Mouse (Mus musculus) erythroblast, embryonic 14.5 days (primary cell): ENCODE data around the gene Uggt2. TPM values are rescaled to one million over a fixed set of nuclear protein-coding genes. Genes with fewer than 3 reads are reported as not detected.

Source experiments
- H3K27me3 ChIP-seq: 2 replicates; pipeline ENCODE4 v1.6.1; 2012; ENCODE audit warnings: inconsistent platforms; ENCODE audit not compliant: control insufficient read depth
- H3K36me3 ChIP-seq: 2 replicates; pipeline ENCODE4 v1.6.1; 2012; ENCODE audit warnings: mild to moderate bottlenecking, inconsistent platforms; ENCODE audit not compliant: control insufficient read depth
- H3K4me1 ChIP-seq: 2 replicates; pipeline ENCODE4 v1.6.1; 2012; ENCODE audit warnings: inconsistent platforms; ENCODE audit not compliant: control insufficient read depth
- H3K4me3 ChIP-seq: replicated peaks from 2 replicates; pipeline ENCODE3; 2012; ENCODE audit warnings: moderate library complexity, mild to moderate bottlenecking, inconsistent platforms
- H3K9me3 ChIP-seq: 2 replicates; pipeline ENCODE4 v1.6.1; 2012; ENCODE audit warnings: low read length, inconsistent platforms, mixed read lengths; ENCODE audit not compliant: control insufficient read depth
- GATA1 ChIP-seq: IDR thresholded peaks from 2 replicates; pipeline ENCODE4 v1.6.1; 2012; ENCODE audit warnings: low read length, inconsistent platforms, mixed read lengths
- TAL1 ChIP-seq: IDR thresholded peaks from 3 replicates; pipeline ENCODE4 v1.6.1; 2012; ENCODE audit warnings: low read length, inconsistent platforms, mixed read lengths
- polyA plus RNA-seq: library from polyadenylated mRNA; stranded (reverse); fragments of >175 nt; gene quantifications from 2 replicates; pipeline ENCODE4 v1.2.3, GENCODE M21; 2012

The Uggt2 gene
- polyA plus RNA-seq, 1 experiment = not detected

DNA sequence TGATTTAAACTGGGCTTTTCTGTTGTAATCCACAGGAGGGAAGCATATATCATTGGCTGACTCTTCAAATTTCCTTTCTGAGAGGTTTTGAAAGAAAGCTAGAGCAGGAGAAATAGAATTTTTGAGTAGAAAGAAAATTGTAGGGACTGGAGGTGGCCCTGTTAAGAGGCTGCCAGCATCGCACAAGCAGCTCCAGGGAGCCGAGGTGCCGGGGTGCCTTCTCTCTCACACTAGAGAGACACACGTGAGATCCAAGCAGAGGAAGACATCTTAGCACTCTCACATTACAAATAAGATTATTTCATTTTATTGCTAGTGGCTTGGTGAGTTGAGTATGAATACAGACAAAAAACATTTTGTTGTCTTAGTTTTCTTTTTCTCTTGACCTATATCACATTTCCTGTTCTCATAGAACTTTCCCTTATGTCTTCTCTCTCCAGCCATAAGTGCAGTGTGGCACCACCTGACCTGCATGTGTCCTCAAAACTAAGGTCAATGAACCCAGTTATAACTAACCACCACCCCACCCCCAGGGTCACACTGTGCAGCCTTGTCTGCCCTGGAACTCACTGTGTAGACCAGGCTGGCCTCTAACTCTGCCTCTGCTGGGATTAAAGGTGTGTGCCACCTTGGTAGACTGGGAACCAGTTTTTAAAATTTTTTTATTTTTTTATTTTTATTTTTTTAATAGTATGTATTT, 158.3 kb downstream of the Uggt2 start:
- TF ChIP-seq GATA1 = no peak
- TF ChIP-seq TAL1 = no peak
- Histone ChIP-seq H3K4me3 (no peak overlapping the region), H3K27me3 (peaks cover 6% of the 10 kb centered on the region; the same call in 1 of the 2 replicates), H3K36me3 (peaks cover 14% of the 10 kb centered on the region), H3K9me3 (no peaks in the 10 kb centered on the region), H3K4me1 (peaks cover 36% of the 10 kb centered on the region)

DNA sequence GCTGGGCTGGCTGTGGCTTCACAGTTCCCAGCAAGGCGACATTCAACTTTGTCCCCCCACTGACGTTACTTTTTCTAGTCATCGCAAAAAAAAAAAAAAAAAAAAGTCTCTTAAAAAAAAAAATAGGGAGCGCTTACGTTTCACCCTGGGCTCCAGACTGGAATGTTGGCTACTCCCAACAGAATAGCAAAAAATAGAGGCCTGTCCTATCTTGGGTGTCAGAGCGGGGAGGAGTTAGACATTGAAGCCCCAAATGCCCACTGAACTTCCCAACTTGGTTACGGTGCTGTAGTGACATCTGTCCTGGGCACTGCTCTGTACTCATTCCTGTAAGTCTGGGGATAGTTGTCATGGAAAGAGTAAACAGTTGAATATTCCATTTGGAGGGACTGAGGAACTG, 160.7 kb downstream of the Uggt2 start:
- peaks cover 10% of the 10 kb centered on the region for H3K36me3 ChIP-seq
- H3K9me3 ChIP-seq = no peaks in the 10 kb centered on the region
- peaks cover 42% of the 10 kb centered on the region for H3K4me1 ChIP-seq
- peak overlapping the region; percentile 97 for H3K4me3 ChIP-seq
- H3K27me3 ChIP-seq = peaks cover 11% of the 10 kb centered on the region
- TF ChIP-seq TAL1 (no peak), GATA1 (no peak)

DNA sequence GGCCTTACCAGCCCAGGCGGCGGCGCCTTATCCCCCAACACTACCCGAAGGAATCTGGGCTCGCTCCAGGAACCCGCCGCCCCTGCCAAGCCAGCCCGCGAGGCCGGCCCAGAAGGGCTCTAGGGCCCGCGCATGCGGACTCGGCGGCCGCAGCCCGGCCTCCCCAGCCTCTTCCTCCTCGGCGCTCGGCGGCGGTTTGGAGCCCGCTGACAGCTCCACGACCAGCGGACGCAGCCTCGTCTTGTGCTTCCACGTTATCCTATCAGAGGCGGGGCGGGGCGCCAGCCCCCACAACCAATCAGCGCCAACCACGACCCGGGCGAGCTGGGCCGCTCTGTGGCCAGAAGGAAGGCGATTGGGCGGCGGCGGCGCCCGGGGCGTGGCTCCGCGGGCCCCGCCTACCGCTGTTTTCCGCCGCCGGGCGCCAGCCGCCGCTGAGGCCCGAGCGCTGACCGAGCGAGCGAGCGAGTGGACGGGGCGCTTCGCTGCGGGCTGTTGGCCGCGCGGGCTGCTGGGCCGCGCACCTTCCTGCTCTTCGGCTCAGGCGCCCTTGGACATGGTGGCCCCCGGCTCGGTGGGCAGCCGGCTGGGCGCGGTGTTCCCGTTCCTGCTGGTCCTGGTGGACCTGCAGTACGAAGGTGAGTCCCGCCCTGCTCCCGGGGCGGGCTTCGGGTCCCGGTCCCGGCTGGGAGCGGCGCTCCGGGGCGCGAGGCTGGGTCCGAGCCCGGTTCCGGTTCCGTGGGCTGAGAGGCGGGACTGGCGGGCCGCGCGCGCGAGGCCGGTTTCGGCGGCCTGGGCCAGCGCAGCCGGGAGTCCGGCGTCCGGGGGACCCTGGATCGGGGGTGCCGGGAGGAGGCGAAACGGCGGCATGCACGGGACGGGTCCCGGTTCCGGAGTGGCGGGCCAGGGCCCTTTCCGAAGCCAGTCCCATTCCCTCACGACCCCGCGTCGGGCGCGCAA, 161.4 kb downstream of the Uggt2 start, which contains the start of gene Dnajc3:
Dnajc3 (plus strand) TSS at position 444 of the 960 bp plus-strand sequence.
- peaks cover 11% of the 10 kb centered on the region for H3K27me3 ChIP-seq
- peak within 1 kb of the TSS; percentile 97 for H3K4me3 ChIP-seq
- TF ChIP-seq TAL1 (no peak), GATA1 (no peak)
- peaks cover 42% of the 10 kb centered on the region for H3K4me1 ChIP-seq
- H3K9me3 ChIP-seq = no peaks in the 10 kb centered on the region
- peaks cover 10% of the 10 kb centered on the region for H3K36me3 ChIP-seq

DNA sequence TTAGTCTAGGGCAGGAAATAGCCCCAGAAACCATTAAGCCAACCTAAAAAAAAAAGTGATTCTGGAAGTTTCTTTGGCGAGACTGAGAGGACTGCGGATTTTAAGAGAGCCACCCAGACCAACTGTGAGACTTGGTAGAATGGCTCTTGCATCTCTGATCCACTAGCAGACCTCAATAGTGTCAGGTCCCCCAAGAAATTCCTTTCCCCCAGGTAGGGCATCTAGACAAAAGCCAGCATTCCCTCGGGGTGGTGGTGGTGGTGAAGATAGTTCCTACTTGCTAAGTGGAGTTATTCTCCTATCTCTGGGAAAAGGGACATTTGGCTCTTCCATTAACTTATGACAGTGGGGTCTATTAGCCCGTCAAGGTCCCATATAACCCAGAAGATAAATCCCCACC, 162.3 kb downstream of the Uggt2 start:
- TF ChIP-seq TAL1 (no peak), GATA1 (no peak)
- Histone ChIP-seq H3K27me3 (peaks cover 11% of the 10 kb centered on the region), H3K9me3 (no peaks in the 10 kb centered on the region), H3K4me3 (peak overlapping the region; percentile 97), H3K4me1 (peaks cover 39% of the 10 kb centered on the region), H3K36me3 (peaks cover 6% of the 10 kb centered on the region)

DNA sequence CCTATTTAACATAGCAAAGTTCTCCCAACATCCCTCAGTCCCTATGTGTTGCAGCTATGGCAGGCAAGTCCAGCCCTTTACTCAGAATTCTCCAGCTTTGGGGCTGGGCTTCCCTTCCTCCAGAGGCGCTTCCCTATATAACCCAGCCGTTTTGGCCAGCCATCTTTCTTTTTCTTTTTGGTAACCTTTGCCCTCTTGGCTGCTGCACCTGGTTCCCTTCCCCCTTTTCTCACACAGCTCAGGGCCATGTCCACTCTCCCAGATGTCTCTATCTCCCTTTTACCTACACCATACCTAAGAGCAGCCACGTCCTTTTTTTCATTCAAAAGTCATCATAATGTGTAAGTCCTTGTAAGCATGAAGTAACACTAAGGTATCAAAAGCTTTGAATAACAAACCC, 163.0 kb downstream of the Uggt2 start:
- peaks cover 2% of the 10 kb centered on the region for H3K36me3 ChIP-seq
- TF ChIP-seq GATA1 (no peak), TAL1 (no peak)
- no peak overlapping the region for H3K4me3 ChIP-seq
- peaks cover 11% of the 10 kb centered on the region for H3K27me3 ChIP-seq
- peaks cover 37% of the 10 kb centered on the region for H3K4me1 ChIP-seq
- H3K9me3 ChIP-seq = no peaks in the 10 kb centered on the region

Other genes with a start within 250 kb of the Uggt2 start
- 0.13 and 0.15 TPM in 2 replicates for gene Dzip1, start 174.0 kb downstream of the Uggt2 start, polyA plus RNA-seq
- 0.16 and 0.31 TPM in 2 replicates for gene Dnajc3, start 161.5 kb downstream of the Uggt2 start, polyA plus RNA-seq
- gene Hs6st3, start 38.9 kb upstream of the Uggt2 start, polyA plus RNA-seq = not detected in 2 replicates